Mouse (Mus musculus) C2C12 (cell line): ENCODE data around the gene Ifitm6. TPM values are rescaled to one million over a fixed set of nuclear protein-coding genes. Genes with fewer than 3 reads are reported as not detected.

Experiments used
- H3K27me3 ChIP-seq: one replicate; pipeline ENCODE4 v1.6.1; 2011; ENCODE audit not compliant: control insufficient read depth, insufficient read depth, insufficient read length
- H3K36me3 ChIP-seq: one replicate; pipeline ENCODE4 v1.6.1; 2011; ENCODE audit not compliant: control insufficient read depth, insufficient read depth
- H3K4me3 ChIP-seq: one replicate; pipeline ENCODE4 v1.5.1; 2011; ENCODE audit warnings: mild to moderate bottlenecking, control low read depth; ENCODE audit not compliant: poor library complexity, insufficient read depth, severe bottlenecking
- H3K79me2 ChIP-seq: one replicate; pipeline ENCODE4 v1.6.1; 2011; ENCODE audit not compliant: control insufficient read depth, insufficient read depth
- H3K79me3 ChIP-seq: one replicate; pipeline ENCODE4 v1.6.1; 2011; ENCODE audit warnings: low read depth, control low read depth
- H3ac ChIP-seq: one replicate; pipeline ENCODE3; 2011; ENCODE audit warnings: low read depth; ENCODE audit not compliant: control insufficient read depth, insufficient read length
- CEBPB ChIP-seq: IDR thresholded peaks from one replicate; pipeline ENCODE4 v1.6.1; 2011; ENCODE audit warnings: low read depth, mild to moderate bottlenecking, control low read depth, moderate library complexity
- CTCF ChIP-seq: IDR thresholded peaks from one replicate; pipeline ENCODE4 v1.5.1; 2011; ENCODE audit not compliant: control insufficient read depth, insufficient read depth, insufficient read length
- FOSL1 ChIP-seq: IDR thresholded peaks from one replicate; pipeline ENCODE4 v1.8.0; 2011; ENCODE audit warnings: mild to moderate bottlenecking, low read length; ENCODE audit not compliant: poor library complexity, insufficient read depth, severe bottlenecking
- MAX ChIP-seq: IDR thresholded peaks from one replicate; pipeline ENCODE4 v1.6.1; 2011; ENCODE audit warnings: mild to moderate bottlenecking, control low read depth
- MYOD1 ChIP-seq: IDR thresholded peaks from one replicate; pipeline ENCODE4 v1.6.1; 2011; ENCODE audit warnings: low read depth; ENCODE audit not compliant: control insufficient read depth, insufficient read length
- MYOG ChIP-seq: IDR thresholded peaks from one replicate; pipeline ENCODE4 v1.6.1; 2011; ENCODE audit not compliant: control insufficient read depth, insufficient read length; ENCODE audit errors: extremely low read depth
- USF1 ChIP-seq: IDR thresholded peaks from one replicate; pipeline ENCODE4 v1.6.1; 2011; ENCODE audit warnings: low read depth, mild to moderate bottlenecking, control low read depth, moderate library complexity
- polyA plus RNA-seq: library from polyadenylated mRNA; unstranded; fragments of >200 nt; fragmentation: generic; extraction: Trizol; gene quantifications from one replicate; pipeline ENCODE4 v1.2.1, GENCODE M21; 2012; ENCODE audit warnings: missing spikeins

Ifitm6 gene
- polyA plus RNA-seq, 1 experiment = 1.3 TPM

- Histone ChIP-seq H3K27me3 (no peaks in the 10 kb centered on the region), H3K79me3 (peaks cover 11% of the 10 kb centered on the region), H3K4me3 (no peak overlapping the region), H3K79me2 (peaks cover 14% of the 10 kb centered on the region), H3ac (no peak overlapping the region), H3K36me3 (peaks cover 6% of the 10 kb centered on the region)
- TF ChIP-seq USF1 = no peak
- no peak for TF ChIP-seq CEBPB
- TF ChIP-seq MAX = no peak
- no peak for TF ChIP-seq MYOD1
- TF ChIP-seq FOSL1 = no peak
- TF ChIP-seq MYOG = no peak
- no peak for TF ChIP-seq CTCF
These were observed 10.8 kb downstream of the Ifitm6 start for GRCm38 (mm10) chr7:141006914-141007313.

- Histone ChIP-seq H3K79me2 (peaks cover 14% of the 10 kb centered on the region), H3K27me3 (no peaks in the 10 kb centered on the region), H3ac (no peak overlapping the region), H3K36me3 (peaks cover 6% of the 10 kb centered on the region), H3K4me3 (no peak overlapping the region), H3K79me3 (peaks cover 11% of the 10 kb centered on the region)
- no peak for TF ChIP-seq CTCF
- no peak for TF ChIP-seq USF1
- TF ChIP-seq MAX = no peak
- no peak for TF ChIP-seq FOSL1
- no peak for TF ChIP-seq MYOD1
- no peak for TF ChIP-seq CEBPB
- TF ChIP-seq MYOG = no peak
These were observed 11.3 kb downstream of the Ifitm6 start for GRCm38 (mm10) chr7:141006446-141006845.

- TF ChIP-seq FOSL1 (no peak), MYOG (no peak), MYOD1 (no peak)
- H3K4me3 ChIP-seq = no peak overlapping the region
- no peaks in the 10 kb centered on the region for H3K36me3 ChIP-seq
- no peak overlapping the region for H3ac ChIP-seq
- no peaks in the 10 kb centered on the region for H3K27me3 ChIP-seq
- no peaks in the 10 kb centered on the region for H3K79me2 ChIP-seq
- H3K79me3 ChIP-seq = no peaks in the 10 kb centered on the region
These were observed 14.3 kb downstream of the Ifitm6 start for GRCm38 (mm10) chr7:141003248-141004010.

GRCm38 (mm10) chr7:141000881-141001708, 16.6 kb downstream of the Ifitm6 start:
- no peak overlapping the region for H3ac ChIP-seq
- no peaks in the 10 kb centered on the region for H3K27me3 ChIP-seq
- H3K79me2 ChIP-seq = no peaks in the 10 kb centered on the region
- H3K36me3 ChIP-seq = no peaks in the 10 kb centered on the region
- H3K4me3 ChIP-seq = no peak overlapping the region
- TF ChIP-seq MAX = no peak
- TF ChIP-seq CEBPB = no peak
- no peak for TF ChIP-seq MYOG
- no peak for TF ChIP-seq CTCF
- no peak for TF ChIP-seq MYOD1
- H3K79me3 ChIP-seq = no peaks in the 10 kb centered on the region

- no peaks in the 10 kb centered on the region for H3K79me2 ChIP-seq
- TF ChIP-seq FOSL1 (no peak), USF1 (no peak), MYOG (no peak)
- no peaks in the 10 kb centered on the region for H3K36me3 ChIP-seq
- no peak overlapping the region for H3K4me3 ChIP-seq
- H3K79me3 ChIP-seq = no peaks in the 10 kb centered on the region
- H3ac ChIP-seq = no peak overlapping the region
- H3K27me3 ChIP-seq = no peaks in the 10 kb centered on the region
These were observed 18.6 kb downstream of the Ifitm6 start for GRCm38 (mm10) chr7:140998853-140999700.
